Mouse (Mus musculus) stomach, postnatal 0 days (tissue): ENCODE measurements around the gene Grik1. TPM values are rescaled to one million over a fixed set of nuclear protein-coding genes. Genes with fewer than 3 reads are reported as not detected.

Source experiments
- ATAC-seq: fragments of 200-750 bp; cut with Nextera tagmentation; 2 replicates; pipeline ENCODE4 v1.8.0; 2017; ENCODE audit not compliant: low FRiP score, low TSS enrichment
- DNase-seq: peaks from one replicate; pipeline ENCODE4 v3.0.0-alpha.2; 2016; ENCODE audit warnings: low spot score
- H3K27ac ChIP-seq: fragments of 300-500 bp; sonication (generic); replicated peaks from 2 replicates; pipeline ENCODE4 v1.5.1; 2014; ENCODE audit warnings: mild to moderate bottlenecking, control low read depth
- H3K27me3 ChIP-seq: fragments of 300-500 bp; sonication (generic); 2 replicates; pipeline ENCODE4 v1.6.1; 2014; ENCODE audit warnings: low read length; ENCODE audit not compliant: control insufficient read depth, insufficient read depth
- H3K36me3 ChIP-seq: fragments of 300-500 bp; sonication (generic); 2 replicates; pipeline ENCODE4 v1.6.1; 2014; ENCODE audit warnings: low read length, mixed read lengths; ENCODE audit not compliant: control insufficient read depth, insufficient read depth
- H3K4me1 ChIP-seq: fragments of 300-500 bp; sonication (generic); replicated peaks from 2 replicates; pipeline ENCODE4 v1.6.1; 2014; ENCODE audit warnings: antibody characterized with exemption; ENCODE audit not compliant: control insufficient read depth, insufficient read depth
- H3K4me2 ChIP-seq: fragments of 300-500 bp; sonication (generic); replicated peaks from 2 replicates; pipeline ENCODE4 v1.6.1; 2014; ENCODE audit warnings: low read depth, mild to moderate bottlenecking, control low read depth, moderate library complexity
- H3K4me3 ChIP-seq: fragments of 300-500 bp; sonication (generic); 2 replicates; pipeline ENCODE4 v1.5.1; 2014; ENCODE audit warnings: low read depth, low read length, control low read depth
- H3K9ac ChIP-seq: fragments of 300-500 bp; sonication (generic); 2 replicates; pipeline ENCODE4 v1.6.1; 2014; ENCODE audit warnings: mild to moderate bottlenecking, low read length, control low read depth, mixed read lengths
- H3K9me3 ChIP-seq: fragments of 300-500 bp; sonication (generic); 2 replicates; pipeline ENCODE4 v1.6.1; 2016; ENCODE audit warnings: low read length; ENCODE audit not compliant: control insufficient read depth
- CTCF ChIP-seq: IDR thresholded peaks from 2 replicates; pipeline ENCODE4 v1.5.1; 2016; ENCODE audit warnings: antibody characterized with exemption, low read depth, mild to moderate bottlenecking, moderate library complexity
- EP300 ChIP-seq: optimal IDR thresholded peaks from 2 replicates; pipeline ENCODE3; 2016; ENCODE audit warnings: antibody characterized with exemption
- WGBS: fragments of 180-500 bp; shearing (Covaris S2); extraction: QIAGEN DNeasy Blood & Tissue Kit; methylation state at CpG from one replicate; pipeline ENCODE4 v1.1.7; 2014; 5-methylcytosine and 5-hydroxymethylcytosine counted together
- polyA plus RNA-seq: library from polyadenylated mRNA; unstranded; fragments of >200 nt; fragmentation: Nextera tagmentation; extraction: Ambion mirVana; gene quantifications from 2 replicates; pipeline ENCODE4 v1.2.1, GENCODE M21; 2015

Gene Grik1
- polyA plus RNA-seq, 1 experiment from 2014 or later, result 0.99 TPM

DNA sequence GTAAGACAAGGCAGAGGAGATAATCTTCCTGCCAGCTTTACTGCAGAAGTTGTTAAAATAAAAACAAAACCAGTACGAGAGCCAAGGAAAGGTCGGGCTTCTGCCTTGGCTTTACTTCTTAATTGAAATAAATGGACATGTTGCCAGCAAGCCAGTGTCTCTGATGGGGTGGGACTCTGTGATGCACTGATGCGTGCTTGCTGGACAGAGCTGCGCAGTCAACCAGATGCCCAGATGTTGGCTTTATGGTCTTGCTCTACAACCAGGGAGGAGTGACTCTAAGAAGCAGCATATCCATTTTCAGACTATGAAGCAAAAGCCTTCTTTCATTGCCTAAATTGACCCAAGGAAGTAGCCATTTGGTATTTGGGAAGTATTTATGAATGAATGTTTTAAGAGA is 336.9 kb downstream of the Grik1 start:
- Histone ChIP-seq H3K4me1 (no peaks in the 10 kb centered on the region), H3K4me2 (no peak overlapping the region), H3K27me3 (no peaks in the 10 kb centered on the region), H3K9ac (no peak overlapping the region), H3K4me3 (no peak overlapping the region), H3K27ac (no peak overlapping the region), H3K9me3 (no peaks in the 10 kb centered on the region), H3K36me3 (no peaks in the 10 kb centered on the region)
- WGBS, result 80% methylated on average over 4 of the region's 4 CpGs
- ATAC-seq (no peak), DNase-seq (no peak)
- no peak for TF ChIP-seq EP300
- no peak for TF ChIP-seq CTCF

DNA sequence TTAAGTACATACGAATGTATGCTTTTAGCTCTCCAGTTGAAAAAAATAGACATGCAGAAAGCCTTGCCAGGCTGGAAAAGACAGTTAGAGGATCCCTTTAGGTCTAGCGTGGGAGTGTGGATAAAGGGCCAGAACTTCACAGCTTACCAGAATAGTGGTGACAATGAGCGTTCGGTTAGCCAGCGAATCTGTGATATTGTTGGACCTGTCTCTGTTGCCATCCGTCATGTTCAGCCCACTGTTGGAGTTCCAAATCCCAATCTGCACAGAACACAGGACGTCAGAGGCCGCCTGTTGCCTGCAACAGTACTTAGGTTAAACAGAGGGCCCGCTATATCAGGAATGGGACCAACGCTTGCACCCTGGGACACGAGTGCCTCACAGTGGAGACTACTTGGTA is 340.2 kb downstream of the Grik1 start:
- Histone ChIP-seq H3K4me2 (no peak overlapping the region), H3K36me3 (no peaks in the 10 kb centered on the region), H3K9ac (no peak overlapping the region), H3K27me3 (no peaks in the 10 kb centered on the region), H3K27ac (no peak overlapping the region), H3K4me1 (no peaks in the 10 kb centered on the region), H3K4me3 (no peak overlapping the region), H3K9me3 (no peaks in the 10 kb centered on the region)
- ATAC-seq (no peak), DNase-seq (no peak)
- 81% methylated on average over 11 of the region's 11 CpGs for WGBS
- TF ChIP-seq EP300, result no peak
- 0 out of 2 replicates have a peak, but pooled peaks have one; percentile 5 for TF ChIP-seq CTCF

DNA sequence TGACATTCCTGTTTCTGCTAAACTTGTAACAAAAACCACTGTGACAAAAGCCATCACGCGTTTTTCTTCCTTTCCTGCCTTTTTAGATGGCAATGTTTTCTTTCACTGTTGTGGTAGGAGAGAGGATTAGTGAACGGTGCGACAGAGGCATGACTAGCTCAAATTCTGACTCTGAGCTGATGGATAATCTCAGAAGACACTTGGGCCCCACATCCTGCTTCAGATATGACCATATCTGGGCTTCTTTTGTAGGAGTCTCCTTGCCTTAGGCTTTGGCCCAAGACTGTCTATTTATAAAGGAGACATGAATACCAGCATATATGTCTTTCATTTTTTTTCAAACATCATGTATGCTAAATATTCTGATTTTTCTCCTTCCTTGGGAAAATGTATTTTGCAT is 341.9 kb downstream of the Grik1 start:
- H3K4me2 ChIP-seq, result no peak overlapping the region
- no peaks in the 10 kb centered on the region for H3K36me3 ChIP-seq
- H3K27ac ChIP-seq, result no peak overlapping the region
- WGBS, result 67% methylated on average over 4 of the region's 4 CpGs
- no peaks in the 10 kb centered on the region for H3K27me3 ChIP-seq
- no peak overlapping the region for H3K9ac ChIP-seq
- no peak overlapping the region for H3K4me3 ChIP-seq
- TF ChIP-seq CTCF (no peak), EP300 (no peak)
- H3K9me3 ChIP-seq, result no peaks in the 10 kb centered on the region
- no peaks in the 10 kb centered on the region for H3K4me1 ChIP-seq
- ATAC-seq (no peak), DNase-seq (no peak)

DNA sequence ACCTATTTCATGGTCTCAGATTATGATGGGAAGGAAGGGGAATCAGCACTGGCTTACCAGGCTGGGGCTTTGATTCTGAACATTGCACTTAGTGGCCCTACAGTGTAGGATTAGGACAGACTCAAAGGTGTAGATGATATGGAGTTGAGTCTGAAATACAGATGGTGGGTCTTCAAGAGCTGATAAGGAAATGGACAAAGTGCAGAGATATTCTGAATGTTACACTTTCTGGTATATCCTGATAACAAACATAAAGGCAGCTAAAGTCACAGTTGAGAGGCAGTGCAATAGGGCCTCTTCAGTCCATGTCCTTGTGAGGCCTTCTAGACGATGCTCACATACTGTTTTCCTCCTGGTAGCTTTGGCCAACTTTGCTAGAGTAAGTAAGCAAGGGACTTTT is 345.7 kb downstream of the Grik1 start:
- Histone ChIP-seq H3K27ac (no peak overlapping the region), H3K36me3 (no peaks in the 10 kb centered on the region), H3K4me2 (no peak overlapping the region), H3K9ac (no peak overlapping the region), H3K4me1 (no peaks in the 10 kb centered on the region), H3K4me3 (no peak overlapping the region), H3K27me3 (no peaks in the 10 kb centered on the region), H3K9me3 (no peaks in the 10 kb centered on the region)
- ATAC-seq (no peak), DNase-seq (no peak)
- WGBS, result 83% methylated on average over 1 of the region's 1 CpGs
- TF ChIP-seq CTCF (no peak), EP300 (no peak)

DNA sequence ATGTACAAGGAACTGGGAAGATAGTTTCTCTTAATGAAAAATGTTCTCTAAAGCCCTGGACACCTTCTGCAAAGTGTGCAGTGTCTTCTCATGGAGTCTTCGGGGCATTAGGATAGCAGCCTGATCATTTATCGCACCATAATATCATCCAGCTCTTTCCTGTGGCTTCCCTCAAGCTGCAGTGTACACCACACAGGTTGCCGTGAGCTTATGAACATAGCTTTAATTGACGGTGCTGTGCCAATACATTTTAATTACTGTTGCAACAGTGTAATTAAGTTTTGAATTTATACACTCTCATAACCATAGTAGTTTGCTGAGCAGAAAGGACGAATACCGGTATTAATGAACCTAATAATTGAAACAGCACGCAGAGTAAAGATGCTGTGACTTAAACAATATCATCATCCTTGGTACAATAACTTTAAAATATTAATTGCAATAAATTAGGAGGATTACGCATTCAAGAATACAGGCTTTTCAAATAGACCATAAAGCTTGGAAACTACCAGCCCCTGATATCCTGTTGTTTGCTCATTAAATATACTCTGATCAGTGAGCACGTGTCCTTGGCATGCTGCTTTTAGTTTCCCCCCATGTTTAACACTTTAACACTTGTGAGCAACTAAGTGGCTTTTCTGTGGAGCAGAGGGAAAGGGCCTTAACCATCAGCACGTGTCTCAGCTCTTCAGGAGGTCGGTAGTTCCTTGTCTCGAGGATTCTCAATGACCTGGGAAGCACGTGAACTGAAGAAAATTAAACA is 347.8 kb downstream of the Grik1 start:
- no peak overlapping the region for H3K4me2 ChIP-seq
- H3K4me3 ChIP-seq, result no peak overlapping the region
- no peak for DNase-seq
- WGBS, result 83% methylated on average over 13 of the region's 13 CpGs
- H3K36me3 ChIP-seq, result no peaks in the 10 kb centered on the region
- H3K27ac ChIP-seq, result no peak overlapping the region
- no peak for ATAC-seq
- no peak overlapping the region for H3K9ac ChIP-seq
- H3K4me1 ChIP-seq, result no peaks in the 10 kb centered on the region
- TF ChIP-seq EP300 (no peak), CTCF (no peak)
- no peaks in the 10 kb centered on the region for H3K27me3 ChIP-seq
- H3K9me3 ChIP-seq, result no peaks in the 10 kb centered on the region

DNA sequence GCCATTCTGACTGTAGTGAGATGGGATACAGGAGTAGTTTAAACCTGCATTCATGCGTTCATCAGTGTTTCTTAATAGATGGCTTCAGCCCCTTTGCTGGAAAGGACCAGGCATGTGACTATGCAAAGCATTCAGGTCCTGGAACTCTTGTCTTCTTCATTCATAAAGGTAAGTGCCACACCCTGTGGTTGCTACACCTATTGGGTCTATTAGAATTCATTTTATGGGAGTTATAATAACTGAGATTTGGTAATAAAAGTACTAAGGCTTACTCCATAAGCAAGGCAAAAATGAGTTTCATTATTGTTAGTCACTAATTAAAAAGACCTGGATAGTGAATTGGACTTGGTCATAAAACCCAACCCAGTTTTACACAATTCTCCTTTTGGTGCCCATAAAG is 355.4 kb downstream of the Grik1 start:
- Histone ChIP-seq H3K4me1 (no peaks in the 10 kb centered on the region), H3K4me2 (no peak overlapping the region), H3K4me3 (no peak overlapping the region), H3K27me3 (no peaks in the 10 kb centered on the region), H3K36me3 (no peaks in the 10 kb centered on the region), H3K9me3 (no peaks in the 10 kb centered on the region), H3K9ac (no peak overlapping the region), H3K27ac (no peak overlapping the region)
- ATAC-seq (no peak), DNase-seq (no peak)
- 78% methylated on average over 1 of the region's 1 CpGs for WGBS
- TF ChIP-seq CTCF (no peak), EP300 (no peak)
